Mouse (Mus musculus): ENCODE data around the gene Irak1bp1.

Irak1bp1 gene

GRCm38 (mm10) chr9:82884177-82884576 lies 54.8 kb downstream of the Irak1bp1 start:
- no peak for DNase-seq (ENCODE audit: low spot score)

- no peak for DNase-seq (ENCODE audit: low spot score)
Measured at GRCm38 (mm10) chr9:82888645-82889044, 59.3 kb downstream of the Irak1bp1 start.
